Mouse (Mus musculus) ovary, adult 18-20 months (tissue): Measurements from ENCODE around the gene Fam169b.

Experiments
- DNase-seq: peaks from one replicate; pipeline ENCODE4 v3.0.0; 2022; ENCODE audit warnings: low spot score, mixed read lengths

Gene Fam169b

GRCm38 (mm10) chr7:68318979-68319378, 45.3 kb downstream of the Fam169b start:
- DNase-seq, result no peak

DNA sequence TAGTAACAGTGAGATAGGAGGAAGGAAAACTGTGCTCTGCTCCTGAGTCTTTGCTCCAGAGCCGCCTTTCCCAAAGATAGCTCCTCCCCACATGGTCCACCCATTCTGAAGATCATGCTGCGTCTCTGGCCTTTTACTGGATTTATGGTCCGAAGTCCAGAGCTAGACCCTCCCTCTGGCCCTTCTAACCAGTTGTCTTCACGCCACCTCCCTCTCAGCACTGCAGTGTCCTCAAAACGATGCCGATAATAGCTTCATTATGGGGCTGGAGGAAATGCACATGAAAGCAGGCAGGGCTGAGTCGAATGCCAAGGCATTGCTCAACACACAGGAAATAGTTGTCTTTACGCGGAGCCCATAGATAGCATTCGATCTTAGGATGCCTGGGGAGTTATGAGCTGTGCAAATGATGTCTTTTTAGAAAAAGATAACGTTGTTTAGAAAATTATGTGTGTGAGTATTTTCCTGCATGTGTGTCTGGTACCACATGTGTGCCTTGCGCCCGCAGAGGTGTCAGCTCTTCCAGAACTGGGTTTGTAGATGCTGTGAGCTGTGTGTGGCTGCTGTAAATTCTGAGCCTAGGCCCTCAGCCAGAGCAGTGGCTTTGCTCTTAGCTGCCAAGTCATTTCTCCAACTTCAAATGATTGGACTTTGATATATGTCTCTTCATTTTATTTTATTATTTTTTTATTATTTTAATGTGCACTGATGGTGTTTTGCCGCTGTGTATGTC, 46.6 kb downstream of the Fam169b start:
- no peak for DNase-seq

DNA sequence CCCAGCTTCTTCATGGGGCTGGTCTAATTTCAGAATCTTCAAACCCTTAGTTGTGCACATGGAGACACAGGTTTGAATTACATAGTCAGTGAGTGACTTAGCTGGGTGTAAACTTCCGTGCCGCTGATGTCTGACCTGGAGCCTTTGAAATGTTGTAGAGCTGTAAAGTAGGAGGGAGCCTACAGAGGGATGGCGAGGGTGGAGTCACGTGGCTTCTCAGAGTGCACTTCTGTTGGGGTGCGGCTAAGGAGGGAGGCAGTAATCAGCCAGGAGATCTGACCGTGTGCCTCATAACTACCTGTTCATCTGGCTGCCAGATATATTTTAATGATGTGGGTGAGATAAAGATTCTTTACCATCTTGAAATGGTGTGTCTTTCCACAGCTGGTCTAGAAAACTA, 49.4 kb downstream of the Fam169b start:
- no peak for DNase-seq

DNA sequence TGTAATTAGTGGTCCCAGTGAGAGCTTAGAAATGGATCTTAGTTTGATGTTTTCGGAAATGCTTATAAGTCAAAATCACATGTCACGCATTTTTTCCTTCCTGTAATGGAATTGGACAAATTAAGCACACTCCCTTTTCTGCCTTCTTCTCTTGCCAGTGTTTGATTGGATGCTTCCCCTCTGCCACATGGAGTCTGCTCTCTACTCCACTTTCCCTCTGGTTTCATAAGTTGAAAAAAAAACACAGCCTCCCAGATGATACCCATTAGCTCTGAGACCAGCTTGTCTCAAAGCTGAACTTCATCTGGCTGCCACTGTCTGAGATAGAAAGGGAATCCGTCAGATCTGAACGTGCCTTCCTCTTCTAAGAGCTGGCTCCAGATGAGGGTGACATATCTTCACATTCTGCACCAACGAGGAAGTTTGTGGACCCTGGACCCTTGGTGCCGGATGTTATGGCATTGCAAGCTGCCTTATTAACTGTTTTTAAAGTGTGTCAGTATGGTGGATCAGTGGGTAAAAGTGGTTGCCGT, 52.6 kb downstream of the Fam169b start:
- no peak for DNase-seq

DNA sequence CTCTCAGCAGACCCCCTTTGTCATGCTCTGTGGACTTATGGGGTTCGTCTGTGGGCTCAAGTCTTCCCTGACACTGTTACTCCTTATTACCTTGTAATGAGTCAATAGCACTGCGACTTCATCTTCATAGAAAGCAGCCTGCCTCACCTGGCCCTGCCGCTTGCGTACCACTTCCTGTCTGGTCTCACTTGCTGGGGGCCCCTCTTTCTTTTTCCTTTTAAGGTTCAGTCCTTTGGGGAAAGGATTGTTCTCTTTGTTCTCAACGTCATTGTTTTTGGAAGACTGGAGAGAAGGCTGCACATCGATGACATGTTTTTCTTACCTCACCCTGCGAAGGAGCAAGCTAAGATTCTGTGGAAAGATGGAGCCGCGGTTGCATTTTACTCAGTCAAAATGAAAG, 55.4 kb downstream of the Fam169b start:
- DNase-seq, result no peak

DNA sequence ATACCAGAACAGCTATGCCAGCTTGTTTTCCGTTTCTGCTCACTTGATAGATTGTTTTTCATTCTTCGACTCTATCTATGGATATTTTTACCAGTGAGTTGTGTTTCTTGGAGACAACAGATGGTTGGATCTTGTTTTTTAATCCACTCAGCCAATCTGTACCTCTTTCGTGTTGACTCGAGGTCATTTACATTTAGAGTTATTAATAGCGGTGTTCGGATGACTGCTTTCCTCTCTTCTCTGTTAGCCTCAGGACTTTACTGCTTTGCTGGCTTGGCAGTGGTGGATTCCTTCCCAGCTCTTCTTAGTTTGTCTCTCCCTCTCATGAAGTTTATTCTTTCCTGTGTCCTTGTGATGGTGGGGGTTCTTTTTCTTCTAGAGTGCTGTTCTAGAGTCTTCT, 59.2 kb downstream of the Fam169b start:
- DNase-seq, result no peak

GRCm38 (mm10) chr7:68337080-68337781, 63.6 kb downstream of the Fam169b start:
- DNase-seq, result no peak

DNA sequence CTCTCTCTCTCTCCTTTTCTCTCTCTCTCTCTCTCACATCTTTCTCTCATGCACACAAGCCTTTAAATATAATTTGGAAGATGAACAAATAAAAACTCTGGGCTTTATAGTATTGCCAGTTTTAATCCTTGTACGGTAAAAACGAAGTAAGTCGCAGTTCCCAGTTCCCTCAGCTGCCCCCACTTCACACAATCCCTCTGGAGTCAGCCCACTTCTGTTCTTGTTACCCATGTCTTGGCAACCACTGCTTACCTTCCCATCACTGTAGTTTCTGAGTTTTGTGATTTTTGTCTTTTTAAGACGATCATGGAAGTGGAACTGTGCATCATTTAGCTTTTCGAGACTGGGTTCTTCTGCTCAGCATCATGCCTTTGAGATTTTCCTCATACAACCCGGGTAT, 65.0 kb downstream of the Fam169b start:
- DNase-seq, result no peak

DNA sequence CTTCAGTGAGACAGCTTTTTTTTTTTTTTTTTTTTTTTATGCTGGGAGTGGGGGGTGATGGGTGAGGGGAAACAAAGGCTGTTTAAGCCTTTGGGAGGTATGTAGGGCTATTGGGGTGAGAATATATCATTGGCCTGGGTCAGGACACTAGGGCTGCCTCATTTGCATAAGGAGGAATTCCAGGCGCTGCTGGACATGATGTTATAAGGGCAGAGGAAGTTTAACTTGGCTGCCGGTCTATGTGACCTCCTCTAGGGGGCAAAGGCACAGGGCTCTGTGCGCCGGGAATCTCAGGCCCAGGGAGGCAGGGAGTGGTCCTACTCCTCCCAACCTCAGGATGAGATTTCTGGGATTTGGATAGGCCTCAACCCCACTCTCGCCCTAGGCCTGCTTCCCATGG, 70.9 kb downstream of the Fam169b start:
- DNase-seq, result no peak

GRCm38 (mm10) chr7:68345963-68346362, 72.3 kb downstream of the Fam169b start:
- no peak for DNase-seq

- no peak for DNase-seq
Measured at GRCm38 (mm10) chr7:68355325-68356076, 81.9 kb downstream of the Fam169b start.

DNA sequence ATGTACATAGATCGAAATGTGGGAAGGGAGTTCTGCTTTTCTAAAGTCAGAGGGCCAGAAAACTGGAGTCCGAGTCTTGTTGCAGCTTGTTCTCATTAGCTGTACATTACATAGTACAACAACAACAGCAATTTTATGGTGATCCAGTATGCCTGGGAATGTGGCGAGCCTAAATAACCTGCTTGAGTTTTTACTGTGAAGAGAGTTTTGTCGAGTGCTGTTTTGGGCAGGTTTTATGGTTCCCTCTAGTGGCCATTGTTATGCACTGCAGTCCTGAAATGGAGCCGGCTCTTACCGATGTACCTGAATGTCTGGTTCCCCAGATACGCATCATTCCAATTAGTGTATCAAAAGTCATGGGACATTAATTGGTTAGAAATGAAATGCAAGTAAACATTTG, 83.8 kb downstream of the Fam169b start:
- DNase-seq, result no peak

GRCm38 (mm10) chr7:68362609-68363008, 89.0 kb downstream of the Fam169b start:
- DNase-seq, result no peak

- peak; percentile 56 for DNase-seq
Measured at GRCm38 (mm10) chr7:68365711-68366110, 92.1 kb downstream of the Fam169b start.

DNA sequence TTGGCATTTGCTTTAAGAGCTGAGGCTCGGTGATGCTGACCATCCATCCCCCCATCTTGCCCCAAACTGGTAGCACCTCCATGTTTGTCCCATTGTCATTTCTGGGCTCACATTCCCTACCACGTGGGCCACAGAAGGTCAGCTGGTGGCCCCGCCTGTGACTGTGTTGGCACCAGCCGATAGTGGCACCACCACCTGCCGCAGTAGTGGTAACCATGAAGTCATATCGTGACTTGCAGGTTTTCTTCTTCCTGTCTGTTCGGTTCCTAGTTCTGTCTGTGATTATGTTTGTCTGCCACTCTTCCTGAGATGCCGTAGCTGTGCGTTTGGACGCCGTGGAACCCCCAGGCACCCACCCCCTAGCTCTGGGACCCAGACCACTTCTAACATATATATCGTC, 95.3 kb downstream of the Fam169b start:
- no peak for DNase-seq

GRCm38 (mm10) chr7:68369694-68370093, 96.1 kb downstream of the Fam169b start:
- DNase-seq, result peak; percentile 35

- DNase-seq, result no peak
Measured at GRCm38 (mm10) chr7:68374109-68374857, 100.6 kb downstream of the Fam169b start.

GRCm38 (mm10) chr7:68382187-68382586, 108.5 kb downstream of the Fam169b start:
- no peak for DNase-seq

DNA sequence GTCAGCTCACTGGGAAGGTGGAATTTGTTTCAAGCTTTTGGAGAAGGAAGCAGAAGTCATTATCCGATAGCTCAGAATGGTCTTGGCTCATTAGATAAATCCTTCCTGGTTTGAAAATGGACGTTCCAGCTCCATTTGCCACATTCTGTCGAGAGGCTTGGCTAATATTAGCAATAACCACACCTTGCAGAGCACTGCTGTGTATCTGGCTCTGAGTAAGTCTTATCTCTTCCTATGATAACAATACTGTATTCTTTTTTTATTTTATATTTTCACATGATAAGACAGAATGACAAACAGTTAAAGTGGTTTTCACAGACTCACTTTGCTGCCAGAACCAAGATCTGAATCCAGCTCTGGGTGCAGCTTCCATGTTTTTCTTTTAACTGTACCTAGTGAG, 113.1 kb downstream of the Fam169b start:
- no peak for DNase-seq

DNA sequence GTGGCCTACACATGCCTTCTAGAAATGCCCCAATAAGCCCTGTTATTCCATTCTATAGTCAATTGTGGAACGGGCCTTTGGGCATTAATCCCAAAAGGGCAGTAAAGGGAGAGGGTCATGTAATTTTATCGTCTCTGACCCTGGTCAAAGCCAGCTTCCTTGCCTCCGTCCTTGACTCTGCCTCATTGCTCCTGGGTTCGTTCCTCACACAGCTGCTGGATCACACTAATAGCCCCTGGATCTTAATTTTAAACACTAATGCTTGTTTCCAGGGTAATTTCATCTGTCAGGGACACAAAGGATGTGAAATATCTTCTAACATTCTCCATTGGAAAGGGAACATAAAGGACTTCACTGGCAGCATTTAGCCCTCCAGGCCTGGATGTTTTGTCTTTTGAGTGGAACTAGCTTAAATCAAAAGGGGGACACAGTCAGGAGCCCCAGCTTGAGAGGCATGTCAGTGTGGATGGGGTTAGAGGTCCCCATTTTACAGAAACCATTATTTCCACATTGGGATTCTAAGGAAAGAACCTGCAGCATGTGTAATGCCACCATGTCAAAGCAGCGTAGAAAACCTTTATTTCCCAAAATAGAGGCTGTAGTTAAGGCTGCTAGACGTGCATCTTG, 122.2 kb downstream of the Fam169b start:
- DNase-seq, result no peak

GRCm38 (mm10) chr7:68400516-68400915, 126.9 kb downstream of the Fam169b start:
- no peak for DNase-seq

DNA sequence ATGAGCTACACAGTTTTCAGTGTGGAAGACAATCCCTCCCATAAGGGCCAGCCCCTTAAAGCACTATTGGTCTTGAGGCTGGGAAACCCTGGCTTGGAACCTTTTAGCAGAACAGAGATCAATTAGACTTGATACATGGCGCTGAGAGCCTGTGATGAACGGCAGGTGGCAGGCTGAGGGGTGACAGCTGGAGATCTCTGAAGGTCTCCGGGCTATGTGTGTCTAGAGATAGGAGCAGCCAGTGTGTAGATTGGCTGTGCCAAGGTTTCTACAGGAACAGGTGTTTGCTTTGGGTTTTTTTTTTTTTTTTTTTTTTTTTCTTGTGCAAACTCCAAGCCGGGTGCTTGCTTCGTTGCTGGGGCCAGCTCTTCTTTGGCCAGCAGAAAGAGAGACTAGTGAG, 135.0 kb downstream of the Fam169b start:
- DNase-seq, result no peak
